Mouse (Mus musculus) 3T3-L1 (cell line): ENCODE measurements around the gene Ciapin1.

Experiments
- DNase-seq: peaks from one replicate; pipeline ENCODE4 v3.0.0-alpha.2; 2015; ENCODE audit warnings: low read depth, low spot score

Ciapin1 gene

DNA sequence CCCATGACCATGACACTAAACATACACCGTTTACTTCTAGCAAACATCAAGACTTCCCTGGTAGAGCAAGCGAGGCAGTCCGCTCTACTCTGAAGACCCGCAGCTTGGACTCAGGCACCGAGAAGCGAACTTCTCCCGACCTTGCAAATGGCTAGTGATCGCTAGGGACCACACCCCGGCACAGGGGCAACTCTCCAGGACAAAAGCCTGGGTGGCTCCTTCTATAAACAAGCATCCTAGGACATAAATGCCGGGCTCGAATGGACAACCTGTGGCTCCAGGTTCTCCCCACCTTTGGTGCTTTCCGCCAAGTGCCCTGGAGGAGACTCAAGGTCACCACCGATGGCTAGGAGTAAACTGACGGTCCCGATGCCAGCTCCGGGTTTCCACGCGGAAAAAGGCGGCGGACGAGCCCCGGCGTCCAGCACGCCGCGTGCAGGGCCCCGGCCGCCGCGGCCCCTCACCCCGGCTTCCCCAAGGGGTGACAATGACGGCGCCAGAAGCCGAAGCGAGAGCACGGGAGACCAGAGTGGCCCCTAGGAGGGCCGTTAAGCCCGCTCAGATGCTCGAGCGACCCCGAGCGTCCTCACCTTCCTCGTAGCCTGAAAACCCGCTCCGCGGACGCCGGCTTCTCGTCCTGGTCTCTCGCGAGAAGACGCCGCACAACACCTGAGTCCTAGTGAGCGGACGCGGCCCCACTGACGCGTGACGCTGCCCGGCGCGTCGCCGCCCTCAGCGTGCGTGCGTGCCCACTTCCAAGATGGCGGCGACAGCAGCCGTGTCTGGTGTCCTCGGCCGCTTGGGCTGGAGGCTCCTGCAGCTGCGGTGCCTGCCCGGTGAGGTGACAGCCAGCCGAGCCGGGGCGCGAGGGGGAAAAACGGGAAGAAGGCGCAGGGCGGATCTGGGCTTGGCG lies at the start of gene Ciapin1, which contains the start of gene Coq9:
Gene Ciapin1, minus strand, starts transcription at position 697 of the 913 bp plus-strand sequence.
Gene Coq9, plus strand, starts transcription at position 660 of the 913 bp plus-strand sequence.
- DNase-seq, result peak; percentile 95

DNA sequence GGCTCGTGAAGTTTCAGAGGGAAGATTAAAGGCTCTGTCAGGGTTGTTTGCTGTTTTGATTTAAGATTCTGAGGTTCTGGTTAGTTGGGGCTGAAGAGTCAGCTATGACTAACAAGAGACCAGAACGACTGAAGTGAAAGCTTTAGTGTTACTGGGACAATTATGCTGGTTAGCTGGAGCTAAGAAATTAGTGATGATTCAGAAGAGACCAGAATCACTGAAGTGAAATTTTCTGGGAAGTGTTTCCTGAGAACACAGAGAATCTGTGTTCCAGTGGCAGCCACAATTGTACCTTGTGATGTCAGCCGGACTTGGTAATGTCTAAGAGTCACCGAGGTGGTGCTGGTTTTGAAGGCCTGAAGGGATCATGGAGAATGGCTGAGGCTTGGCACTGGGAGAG lies 42.6 kb upstream of the Ciapin1 start:
- no peak for DNase-seq

- no peak for DNase-seq
These were observed 38.7 kb upstream of the Ciapin1 start for GRCm38 (mm10) chr8:94876820-94877219.

DNA sequence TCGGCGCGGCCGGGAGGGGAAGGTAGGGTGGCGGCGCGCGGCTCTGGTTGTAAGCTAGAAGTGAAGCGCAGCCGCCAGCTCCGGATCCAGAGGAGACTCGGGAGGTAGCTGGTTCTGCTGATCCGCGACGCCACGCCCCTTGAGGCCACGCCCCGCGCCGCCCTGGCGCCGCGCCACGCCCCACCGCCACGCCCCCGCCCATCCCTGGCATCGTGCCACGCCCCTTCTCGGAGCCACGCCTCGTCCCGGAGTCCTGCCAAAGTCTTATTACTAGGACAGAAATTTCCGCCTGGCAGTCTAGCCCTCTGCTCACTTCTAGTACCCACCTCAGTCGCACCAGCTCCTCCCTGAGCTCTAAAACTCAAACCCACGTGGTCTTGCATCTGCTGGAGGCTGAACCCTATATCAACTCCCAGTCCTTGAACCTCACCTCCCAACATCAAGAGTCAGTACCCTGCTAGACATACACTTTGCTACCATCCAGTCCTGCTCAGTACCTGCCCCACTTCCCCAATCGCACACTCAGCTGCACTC lies 38.1 kb upstream of the Ciapin1 start, which contains the start of gene Dok4:
Gene Dok4, minus strand, starts transcription at position 134 of the 534 bp plus-strand sequence.
- DNase-seq, result peak; percentile 77

GRCm38 (mm10) chr8:94875871-94876150 lies 37.7 kb upstream of the Ciapin1 start:
- no peak for DNase-seq

DNA sequence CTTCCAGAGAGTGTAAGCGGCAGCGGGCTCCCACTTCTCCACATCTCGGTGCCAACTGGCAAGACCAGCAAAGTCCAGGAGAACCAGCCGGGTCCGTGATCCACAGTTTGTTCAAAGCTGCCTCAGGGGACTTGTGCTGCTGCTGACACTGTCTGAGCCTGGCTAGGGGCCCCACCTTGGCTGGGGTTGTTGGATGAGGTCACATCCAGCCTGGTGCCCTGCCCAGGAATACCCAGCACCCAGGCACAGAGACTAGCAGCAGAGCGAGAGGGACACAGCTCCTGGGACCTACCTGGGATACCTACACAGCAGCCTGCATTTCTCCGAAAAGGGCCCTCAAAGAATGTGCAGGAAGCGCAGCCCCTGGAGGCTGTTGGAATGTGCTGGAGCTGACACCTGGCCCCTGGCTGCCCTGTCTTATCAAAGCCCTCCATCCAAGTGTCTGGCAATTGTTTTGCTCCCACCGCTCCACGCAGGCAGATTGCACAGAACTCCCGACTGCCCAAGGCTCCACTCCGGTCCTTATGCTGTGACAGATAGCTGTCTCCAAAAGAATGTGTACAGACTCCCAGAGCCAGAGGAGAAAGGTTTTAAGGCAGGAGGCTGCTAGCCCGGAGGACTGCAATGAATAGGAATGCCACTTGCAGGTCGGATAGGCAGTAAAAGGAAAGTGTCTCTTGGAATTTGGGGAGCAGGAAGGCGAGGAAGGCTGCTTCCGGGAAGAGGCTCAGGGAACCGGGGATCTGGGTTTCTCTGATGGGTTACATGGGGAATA lies 37.1 kb upstream of the Ciapin1 start:
- DNase-seq, result peak; percentile 40

- peak; percentile 86 for DNase-seq
These were observed 36.2 kb upstream of the Ciapin1 start for GRCm38 (mm10) chr8:94874358-94874757.

DNA sequence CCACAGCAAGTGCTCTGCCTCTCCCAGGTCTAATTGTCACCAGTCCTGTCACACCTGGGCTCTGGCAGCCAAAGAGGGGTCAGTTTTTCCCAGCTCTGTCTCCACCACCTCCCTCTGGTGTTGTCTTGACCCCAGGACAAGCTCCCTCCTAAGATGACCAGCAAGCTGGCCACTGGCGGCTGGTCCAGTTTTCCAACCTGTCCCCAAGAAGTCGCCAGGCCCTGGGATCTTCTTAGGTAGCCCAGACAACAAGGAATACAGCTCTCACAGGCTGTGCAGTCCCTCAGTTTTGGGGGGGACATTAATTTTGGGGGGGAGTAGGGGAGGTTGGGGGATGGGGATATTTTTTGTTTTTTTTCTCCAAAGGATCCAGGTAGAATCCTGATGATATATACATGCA lies 34.4 kb upstream of the Ciapin1 start:
- DNase-seq, result no peak

- DNase-seq, result no peak
These were observed 34.0 kb upstream of the Ciapin1 start for GRCm38 (mm10) chr8:94872156-94872555.

GRCm38 (mm10) chr8:94871108-94871894 lies 33.1 kb upstream of the Ciapin1 start:
- DNase-seq, result peak; percentile 64

GRCm38 (mm10) chr8:94870474-94871107 lies 32.4 kb upstream of the Ciapin1 start:
- no peak for DNase-seq

DNA sequence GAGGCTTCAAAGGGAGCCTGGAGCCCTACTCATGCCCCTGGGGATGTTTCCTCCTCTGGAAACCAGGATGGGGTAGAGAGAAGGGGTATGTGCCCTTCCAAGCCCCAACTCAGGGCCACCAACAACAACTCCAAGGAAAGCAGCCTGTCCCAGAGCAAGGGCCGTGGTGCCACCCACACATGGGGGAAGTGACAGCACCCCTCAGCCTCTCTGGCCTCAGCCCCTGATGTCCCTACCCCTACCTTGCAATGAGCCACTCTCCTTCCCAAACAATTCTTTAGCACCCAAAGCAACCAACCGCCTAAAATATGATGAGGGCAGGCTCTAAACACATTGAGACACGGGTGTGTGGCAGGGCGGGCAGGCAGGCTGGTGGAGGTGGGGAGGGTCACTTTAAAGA lies 31.8 kb upstream of the Ciapin1 start:
- no peak for DNase-seq

DNA sequence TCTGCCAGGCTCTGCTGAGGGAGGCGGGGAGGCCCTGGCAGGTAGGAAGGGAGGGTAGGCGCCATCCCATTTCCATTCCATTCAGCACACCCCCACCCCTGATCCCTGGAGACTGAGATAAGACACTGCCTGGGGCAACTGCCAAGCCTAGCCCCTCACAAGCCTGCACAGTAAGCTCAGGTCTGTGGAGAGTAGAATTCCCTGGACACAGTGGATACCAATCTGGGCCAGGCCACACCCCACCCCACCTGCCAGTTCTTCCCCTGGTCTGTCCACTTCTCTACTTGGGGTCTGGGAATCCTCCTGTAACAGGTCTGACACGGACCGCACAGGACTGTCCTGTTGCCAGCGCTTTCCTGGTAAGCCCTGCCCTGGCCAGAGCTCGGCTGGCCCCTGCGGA lies 31.0 kb upstream of the Ciapin1 start:
- DNase-seq, result no peak

DNA sequence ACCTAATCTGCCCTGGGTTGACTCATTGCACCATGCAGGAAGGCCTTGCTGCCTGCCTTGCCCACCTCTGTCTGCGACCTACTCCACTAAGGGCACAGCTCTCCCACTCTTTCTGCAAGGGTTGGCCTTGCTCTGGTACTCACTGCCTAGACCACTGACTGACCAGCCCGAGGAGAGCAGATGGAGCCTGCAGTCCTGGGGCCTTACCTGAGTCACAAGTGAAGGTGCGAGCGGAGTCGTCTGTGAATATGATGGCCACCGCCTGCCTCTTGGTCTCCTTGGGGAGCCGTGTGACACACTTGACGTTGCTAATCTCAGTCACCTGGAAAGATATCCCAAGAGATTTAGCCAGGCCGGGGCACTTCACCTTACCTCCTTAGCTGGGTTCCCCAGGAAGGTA lies 28.8 kb upstream of the Ciapin1 start:
- no peak for DNase-seq

DNA sequence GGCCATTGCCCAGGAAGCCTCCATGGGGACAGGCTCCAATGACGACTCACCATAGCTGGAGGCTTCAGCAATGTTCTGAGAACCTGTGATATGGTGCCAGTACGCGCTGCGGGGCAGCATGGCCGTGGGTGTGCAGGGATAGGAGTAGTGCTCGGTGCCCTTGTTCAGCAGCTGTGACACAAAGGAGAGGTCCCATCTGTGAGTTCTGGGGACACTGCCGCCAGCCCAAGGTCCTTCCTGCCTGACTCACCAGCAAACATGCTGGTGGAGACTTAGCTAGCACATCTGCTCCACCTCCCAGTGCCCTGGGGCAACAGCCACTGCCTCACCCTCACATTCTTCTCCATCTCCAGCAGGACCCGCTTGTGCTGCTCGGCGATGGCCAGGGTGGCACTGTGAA lies 27.1 kb upstream of the Ciapin1 start:
- DNase-seq, result peak; percentile 69

GRCm38 (mm10) chr8:94863897-94864673 lies 25.9 kb upstream of the Ciapin1 start:
- DNase-seq, result no peak

DNA sequence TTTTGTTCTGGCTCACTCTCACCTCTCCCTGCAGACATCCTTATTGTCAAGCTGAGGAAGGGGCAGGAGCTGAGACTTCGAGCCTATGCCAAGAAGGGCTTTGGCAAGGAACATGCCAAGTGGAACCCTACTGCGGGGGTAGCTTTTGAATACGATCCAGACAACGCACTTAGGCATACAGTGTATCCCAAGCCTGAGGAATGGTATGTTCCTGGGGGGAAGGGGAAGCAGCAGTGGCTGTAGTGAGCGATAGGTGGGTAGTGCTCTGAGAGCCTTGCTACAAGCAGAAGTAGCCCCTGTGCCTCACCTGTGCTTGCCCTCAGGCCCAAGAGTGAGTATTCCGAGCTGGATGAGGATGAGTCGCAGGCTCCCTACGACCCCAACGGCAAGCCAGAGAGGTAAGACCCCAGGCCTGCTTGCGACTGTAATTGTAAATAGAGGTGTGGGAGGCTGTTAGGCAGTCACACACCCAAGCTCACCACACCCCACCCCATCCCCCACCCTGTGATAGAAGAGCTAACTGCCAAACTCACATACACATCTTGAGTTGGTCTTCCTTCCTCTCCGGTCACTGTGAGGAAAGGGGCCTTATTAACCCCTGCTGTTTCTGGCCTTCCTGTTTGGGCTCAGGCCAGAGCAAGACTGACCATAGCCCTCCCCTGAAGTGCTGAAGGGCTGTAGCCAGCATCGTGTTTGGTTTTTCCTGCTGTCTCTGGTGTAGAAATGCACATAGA lies 24.5 kb upstream of the Ciapin1 start:
- DNase-seq, result no peak

GRCm38 (mm10) chr8:94861352-94861910 lies 23.3 kb upstream of the Ciapin1 start:
- peak; percentile 79 for DNase-seq
